Mouse (Mus musculus) MEL-GATA-1-ER (cell line): Measurements from ENCODE around the gene Asb1.

Source experiments
- DNase-seq: peaks from one replicate; pipeline ENCODE4 v3.0.0-alpha.2; 2012; ENCODE audit warnings: low read depth; ENCODE audit errors: extremely low read depth

Gene Asb1

DNA sequence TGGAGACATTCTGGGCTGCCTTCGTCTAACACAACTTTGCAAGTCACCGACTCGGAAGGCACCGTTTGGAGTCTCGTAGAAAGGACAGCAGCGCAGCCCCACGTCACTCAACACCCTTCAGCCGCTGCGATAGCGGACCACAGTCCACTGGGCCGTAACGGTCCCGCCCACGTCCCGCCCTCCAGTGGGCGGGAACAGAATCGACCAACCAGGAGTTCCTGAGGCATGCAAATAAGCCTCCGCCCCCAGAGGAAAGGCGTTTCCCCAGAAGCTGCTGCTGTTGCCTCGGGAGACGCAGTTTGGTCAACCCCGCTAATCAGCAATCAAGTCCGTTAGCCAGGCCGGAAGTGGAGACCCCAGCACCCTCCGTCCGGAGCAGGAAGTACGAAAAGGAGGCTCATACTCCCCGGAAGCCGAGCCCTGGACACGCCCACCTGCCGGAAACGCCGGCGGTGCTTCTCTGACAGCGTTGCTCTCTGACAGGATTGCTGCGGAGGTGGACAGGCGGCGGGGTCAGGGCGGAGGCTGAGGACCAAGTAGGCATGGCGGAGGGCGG lies at the start of gene Asb1:
TSS of gene Asb1 (plus strand) at position 274 of the 556 bp plus-strand sequence.
- peak; percentile 100 for DNase-seq

DNA sequence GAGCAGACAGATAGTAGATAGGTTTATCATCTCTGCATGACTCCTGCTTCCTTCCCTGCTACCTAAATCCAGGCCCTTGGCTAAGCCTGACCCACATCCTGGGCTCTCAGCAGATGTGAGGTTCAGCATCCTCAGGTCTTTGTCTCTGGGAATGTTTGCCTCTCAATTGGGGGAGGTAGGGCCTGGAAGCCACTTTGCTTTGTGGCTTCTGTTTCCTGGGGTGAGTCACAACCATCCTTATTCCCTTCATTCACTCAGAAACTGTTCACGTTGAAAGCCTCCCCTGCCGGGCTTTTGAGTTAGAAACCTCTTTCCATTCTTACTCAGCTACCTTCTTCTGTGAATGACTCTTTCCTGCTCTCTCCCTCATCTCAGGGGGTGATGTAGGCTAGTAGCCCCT lies 47.6 kb upstream of the Asb1 start:
- DNase-seq: no peak

DNA sequence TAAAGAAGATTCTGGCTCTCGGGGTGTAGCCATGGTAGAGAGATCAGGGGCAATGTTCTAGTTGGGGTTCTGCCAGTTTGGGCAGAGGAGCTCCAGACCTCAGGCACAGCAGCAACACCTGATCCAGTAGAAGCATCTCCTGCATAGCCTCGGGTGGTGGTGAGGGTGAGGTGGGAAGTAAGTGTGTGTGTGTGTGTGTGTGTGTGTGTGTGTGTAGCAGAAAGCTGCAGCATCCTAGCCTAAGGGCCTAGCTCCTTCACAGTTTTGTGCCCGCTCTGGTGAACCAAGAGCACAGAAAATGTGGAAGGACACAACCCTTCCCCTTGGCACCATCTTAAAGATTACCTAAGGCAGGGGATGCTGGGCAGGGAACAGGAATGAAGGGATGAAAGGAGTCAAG lies 46.4 kb upstream of the Asb1 start:
- no peak for DNase-seq

DNA sequence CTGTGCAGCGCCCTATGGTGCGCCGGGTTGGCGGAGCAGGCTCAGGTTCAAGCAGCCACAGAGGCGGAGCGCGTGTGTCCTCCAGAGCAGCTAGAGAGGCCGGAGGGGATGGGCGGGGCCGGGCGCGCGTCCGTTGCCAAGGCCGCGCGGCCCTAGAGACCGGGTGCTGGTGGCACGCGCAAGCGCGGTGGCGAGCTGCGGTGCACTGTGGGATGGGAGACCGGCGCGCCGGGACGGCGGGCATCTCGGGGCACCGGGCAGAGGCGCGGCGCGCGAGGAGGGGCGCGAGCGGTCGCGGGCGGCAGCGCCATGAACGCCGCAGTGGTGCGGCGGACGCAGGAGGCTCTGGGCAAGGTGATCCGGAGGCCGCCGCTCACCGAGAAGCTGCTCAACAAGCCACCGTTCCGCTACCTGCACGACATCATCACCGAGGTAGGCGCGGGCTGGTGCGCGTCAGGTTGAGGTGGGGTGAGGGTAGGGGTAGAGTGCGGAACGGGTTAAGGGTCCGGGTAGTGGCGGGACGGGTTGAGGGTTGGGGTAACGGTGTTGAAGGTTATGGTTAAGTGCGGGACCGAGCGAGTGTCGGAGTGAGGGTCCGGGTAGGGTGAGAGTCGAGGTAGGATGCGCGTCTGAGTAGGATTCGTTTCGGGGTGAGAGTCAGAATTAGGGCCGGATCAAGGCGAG lies 45.7 kb upstream of the Asb1 start, which contains the start of gene Traf3ip1:
TSS of gene Traf3ip1 (plus strand) at position 191 of the 684 bp plus-strand sequence.
- peak; percentile 86 for DNase-seq

DNA sequence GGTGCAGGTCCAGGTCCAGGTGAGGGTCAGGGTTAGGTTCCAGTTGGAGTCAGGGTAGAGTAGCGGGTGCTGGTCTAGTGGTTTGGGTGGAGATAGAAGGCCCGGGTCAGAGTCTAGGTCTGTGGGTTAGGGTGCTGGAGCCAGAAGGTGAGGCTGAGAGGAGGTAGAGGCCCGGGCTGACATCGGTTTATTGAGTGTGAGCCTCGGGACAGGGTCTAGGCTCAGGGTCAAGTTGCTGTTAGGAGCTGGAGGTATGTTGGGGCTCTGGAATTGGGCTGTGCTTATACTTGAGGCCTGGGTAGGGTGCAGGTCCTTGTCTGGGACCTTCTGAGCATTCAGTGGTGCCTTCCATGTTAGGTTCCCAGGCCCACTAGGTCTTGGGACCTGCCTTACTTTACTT lies 45.0 kb upstream of the Asb1 start:
- DNase-seq: no peak

DNA sequence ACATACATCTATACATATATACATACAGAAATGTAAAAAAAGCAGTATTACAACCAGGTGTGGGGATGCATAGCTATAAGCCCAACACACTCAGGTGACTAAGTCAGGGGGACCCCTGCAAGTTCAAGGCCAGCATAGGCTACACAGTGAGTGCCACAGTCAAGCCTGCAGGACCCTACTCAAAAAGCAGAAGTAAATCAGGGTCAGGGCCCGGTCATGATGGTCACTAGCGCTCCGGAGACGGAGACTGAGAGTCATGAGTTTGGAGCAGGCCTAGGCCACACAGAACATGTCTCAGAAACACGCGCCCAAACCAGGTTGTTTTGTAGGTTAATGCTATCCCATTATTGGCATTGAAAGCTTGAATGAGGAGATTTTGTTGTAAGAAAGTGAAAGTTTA lies 41.8 kb upstream of the Asb1 start:
- DNase-seq: no peak

DNA sequence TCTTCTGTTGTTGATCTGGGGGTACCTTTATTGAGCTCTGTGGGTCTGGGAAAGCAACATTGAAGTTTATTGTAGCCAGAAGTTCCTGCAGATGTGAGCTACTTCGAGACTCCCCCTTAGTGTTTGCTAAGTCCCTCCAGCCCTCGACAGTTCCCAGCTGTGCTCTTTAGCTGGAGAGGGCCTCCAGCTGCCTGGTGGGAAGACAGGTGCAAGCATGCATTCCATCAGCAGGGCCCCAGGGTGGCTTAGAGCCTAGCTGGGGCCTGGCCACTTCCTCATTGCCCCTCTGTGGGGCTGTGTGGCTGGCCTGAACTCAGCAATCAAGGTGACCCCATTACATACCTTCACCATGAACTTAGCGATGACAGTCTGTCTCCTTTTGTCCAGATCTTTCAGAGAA lies 35.7 kb upstream of the Asb1 start:
- no peak for DNase-seq

DNA sequence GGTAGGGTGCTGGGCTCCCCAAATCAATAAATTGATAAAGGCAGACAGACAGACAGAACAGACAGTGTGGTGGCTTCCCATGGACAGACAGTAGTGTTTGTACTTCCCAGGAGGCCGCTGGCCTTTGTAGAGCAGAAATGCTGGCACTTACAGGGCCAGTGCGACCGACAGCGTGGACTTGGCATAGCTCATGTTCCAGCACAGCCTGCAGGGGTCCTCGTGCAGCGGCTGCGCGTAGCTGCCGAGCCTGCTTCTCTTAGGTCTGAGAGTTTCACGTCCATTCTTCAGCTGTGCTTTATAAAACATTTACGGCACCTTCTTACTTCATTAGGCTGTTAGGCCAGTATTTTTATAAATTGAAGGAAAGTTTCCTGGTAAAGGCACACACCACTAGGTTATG lies 25.4 kb upstream of the Asb1 start:
- no peak for DNase-seq

DNA sequence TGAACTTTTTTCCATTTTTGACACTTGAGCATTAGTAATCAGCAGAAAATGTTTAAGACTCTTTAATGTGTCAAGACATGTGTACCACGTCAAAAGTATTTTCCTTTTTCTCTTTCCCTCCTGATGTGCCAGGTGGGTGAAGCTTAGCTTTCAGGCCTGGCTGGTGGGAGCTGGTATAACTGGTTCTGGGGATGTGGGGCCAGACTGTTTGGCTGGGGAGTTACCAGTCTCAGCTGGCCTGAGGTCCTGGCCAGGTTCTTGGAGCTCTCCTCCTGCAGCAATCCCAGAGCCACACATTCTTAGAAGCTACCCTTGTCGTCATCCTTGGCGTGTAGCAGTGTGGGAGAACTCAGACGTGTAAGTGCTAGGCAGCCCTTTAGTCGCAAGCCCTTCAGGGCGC lies 24.7 kb upstream of the Asb1 start:
- no peak for DNase-seq

DNA sequence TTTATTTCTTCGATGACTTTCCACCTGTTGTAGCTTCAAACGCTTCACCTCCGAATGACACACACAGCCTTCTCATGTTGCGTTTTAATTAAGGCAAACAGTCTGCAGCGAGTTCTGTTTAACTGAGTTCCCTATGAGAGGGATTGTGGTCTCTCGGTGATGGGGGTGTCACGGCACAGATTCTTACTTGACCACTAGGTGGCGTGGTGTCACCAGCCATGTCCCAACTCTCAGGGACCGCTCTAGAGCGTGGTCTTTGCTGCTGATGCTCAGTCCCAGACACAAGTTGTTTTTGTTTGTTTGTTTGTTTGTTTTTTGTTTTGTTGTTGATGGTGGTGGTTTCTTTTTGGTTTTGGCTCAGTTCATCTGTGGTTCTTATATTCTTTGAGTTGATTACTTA lies 16.6 kb upstream of the Asb1 start:
- DNase-seq: peak; percentile 56

DNA sequence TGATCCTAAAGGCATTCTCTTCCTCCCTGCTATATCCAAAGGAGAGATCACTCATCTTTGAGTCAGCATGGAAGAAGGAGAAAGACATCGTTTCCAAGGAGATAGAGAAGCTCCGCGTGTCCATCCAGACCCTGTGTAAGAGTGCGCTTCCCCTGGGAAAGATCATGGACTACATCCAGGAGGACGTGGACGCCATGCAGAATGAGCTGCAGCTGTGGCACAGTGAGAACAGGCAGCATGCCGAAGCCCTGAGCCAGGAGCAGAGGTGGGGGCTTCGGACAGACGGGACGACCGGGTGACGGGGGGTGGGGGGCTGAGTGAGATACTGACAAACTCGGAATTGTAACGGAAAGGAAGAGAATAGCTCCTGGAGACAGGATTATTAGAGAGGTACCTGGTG lies 14.5 kb upstream of the Asb1 start:
- no peak for DNase-seq

DNA sequence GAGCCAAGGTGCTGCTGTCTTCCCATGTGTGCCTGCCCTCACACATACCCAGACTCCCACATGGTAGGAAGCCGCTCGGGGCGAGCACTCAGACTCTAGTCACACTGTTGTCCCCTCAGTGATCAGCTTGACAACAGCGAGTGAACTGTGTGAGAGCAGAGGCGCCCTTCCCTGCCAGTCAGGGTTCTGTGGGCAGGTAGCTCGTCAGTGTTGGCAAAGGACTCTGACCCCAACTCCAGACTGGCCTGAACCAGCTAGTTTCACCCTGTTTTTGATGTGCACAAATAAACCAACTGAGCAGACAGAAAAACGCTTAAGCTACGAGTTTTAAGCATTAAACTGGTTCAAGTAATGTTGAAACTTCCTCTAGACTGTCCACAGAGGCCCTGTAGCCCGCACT lies 10.2 kb upstream of the Asb1 start:
- no peak for DNase-seq

DNA sequence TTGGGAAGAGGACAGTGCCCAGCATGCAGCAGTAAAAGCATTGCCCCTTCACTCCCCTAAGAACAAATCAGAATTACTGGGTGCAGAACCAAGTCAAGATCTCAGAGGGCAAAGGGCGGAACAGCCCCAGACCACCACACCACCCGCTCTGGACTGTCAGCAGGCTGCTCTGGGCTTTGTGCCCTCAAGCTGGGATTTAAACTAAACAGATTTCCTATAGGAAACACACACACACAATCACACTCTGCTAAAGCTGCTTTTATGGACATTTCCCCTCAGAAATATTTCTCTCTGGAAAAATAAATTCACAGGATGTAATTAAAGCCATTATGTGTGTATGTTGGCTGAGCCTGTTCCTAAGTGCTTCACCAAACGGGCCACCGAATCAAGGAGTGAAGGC lies 8.1 kb upstream of the Asb1 start:
- DNase-seq: no peak

DNA sequence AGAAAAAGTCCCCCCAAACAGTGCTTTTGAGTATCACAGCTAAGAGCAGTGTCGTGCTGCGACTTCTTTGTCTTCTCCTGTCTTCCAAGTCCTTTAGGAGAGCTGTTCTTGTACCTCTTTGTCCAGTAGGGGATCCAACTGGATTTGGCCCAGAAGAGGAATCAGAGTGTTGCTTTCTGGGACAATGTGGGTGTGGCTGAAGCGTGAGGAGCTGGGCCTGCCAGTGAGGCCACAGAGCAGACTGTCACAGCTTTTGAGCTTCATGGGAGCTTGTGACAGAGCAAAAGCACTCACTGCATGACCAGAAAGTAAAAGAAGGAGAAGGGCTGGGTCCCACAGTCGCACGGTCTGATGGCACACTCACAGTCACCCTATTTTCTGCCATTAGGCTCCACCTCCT lies 7.5 kb upstream of the Asb1 start:
- DNase-seq: no peak

DNA sequence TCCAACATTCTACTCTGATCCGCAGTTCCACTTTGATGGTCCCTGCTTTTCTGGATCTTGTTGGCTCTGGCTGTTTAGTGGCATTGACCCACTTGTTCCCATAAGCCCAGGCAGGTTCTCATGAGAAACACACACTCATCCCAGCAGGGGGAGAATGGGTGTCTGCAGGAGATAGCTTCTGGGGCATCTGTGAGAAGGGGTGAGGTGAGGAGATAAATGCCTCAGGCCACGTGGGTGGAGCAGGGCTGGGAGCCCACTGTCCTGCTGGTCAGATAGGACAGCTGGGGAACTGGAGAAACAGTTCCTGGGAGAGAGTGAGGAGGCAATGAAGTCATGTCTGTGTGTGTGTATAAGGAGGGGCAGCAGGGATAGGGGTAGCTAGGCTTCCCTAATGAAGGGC lies 6.9 kb upstream of the Asb1 start:
- peak; percentile 76 for DNase-seq

DNA sequence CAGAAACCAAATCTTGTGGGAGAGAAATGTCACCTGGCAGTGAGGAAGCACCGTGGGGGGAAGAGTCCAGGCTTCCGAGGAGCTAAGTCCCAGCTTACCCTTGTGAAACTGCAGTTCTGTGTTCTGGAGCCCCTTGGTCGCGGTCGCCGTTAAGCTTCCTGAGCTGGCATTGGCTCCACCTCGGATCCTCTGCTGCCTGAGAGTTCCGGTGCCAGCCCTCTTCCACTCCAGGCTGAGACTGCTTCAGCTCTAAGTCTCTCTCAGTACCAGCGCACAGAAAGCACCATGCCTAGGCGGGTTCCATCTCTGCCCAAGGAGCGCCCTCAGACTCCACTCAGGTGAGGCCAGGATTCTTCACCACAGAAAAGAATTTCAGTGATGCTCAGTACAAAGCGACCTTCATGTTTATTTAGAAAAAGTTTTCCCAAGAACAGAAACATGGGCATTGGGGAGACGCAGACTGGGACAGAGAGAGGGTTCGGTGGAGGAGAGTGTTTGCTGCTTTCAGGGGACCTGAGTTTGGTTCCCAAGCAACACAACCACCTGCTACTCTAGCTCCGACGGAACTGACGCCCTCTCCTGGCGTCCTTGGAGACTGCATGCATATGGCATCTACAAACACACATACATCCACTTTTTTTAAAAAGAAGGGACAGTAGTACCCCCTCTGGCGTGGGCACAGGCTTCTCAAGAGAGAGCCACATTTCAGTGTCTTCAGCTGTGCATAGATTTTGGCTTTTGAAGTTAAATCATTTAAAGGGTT lies 6.2 kb upstream of the Asb1 start:
- DNase-seq: peak; percentile 45

DNA sequence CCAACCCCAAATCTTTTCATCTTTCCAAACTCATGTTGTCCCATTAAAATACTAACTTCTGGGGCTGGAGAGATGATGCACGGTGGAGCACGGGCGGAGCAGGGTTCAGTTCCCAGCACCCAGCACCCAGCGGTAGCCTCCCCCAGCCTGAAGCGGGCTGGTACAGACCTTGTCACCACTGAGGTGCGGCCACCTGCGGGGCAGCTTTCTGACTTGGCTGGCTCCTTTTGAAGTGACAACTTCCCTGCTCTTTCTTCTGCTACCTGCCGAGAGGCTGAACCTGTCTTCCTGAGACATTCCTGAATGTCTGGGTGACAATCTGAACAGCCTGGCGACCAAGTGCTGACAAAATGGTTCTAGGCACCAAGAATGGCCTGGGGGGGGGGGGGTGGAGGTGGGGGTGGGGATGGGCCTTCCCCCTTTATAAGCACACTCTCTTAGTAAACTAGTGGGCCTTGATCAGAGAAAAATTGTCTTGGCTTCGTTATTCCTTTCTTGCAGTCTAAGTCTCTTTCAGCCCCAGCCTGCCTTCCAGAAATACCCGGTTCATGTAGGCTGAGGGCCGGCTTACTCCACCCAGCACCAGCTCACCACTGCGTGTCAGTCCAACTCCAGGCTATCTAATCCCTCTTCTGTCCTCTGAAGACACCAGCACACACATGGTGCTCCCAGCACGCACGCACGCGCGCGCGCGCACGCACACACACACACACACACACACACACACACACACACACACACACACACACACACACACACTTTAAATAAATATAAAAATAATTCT lies 2.4 kb upstream of the Asb1 start:
- DNase-seq: no peak

DNA sequence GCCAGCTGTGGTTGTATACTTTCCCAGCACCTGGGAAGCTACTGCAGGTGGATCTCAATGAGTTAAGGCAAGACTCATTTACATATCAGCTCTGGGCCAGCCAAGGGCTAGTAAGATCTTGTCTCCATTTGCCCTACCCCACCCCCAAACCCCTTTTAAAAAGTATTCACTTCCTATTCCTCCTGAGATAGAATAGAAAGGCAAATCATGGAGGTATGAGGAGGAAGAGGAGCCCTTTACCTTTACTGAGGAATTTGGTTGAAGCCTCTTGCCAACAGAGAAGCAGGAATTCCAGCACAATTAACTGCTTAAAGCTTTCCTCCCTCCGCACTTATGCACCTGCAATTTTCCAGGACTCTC lies 1.8 kb upstream of the Asb1 start:
- peak; percentile 51 for DNase-seq

DNA sequence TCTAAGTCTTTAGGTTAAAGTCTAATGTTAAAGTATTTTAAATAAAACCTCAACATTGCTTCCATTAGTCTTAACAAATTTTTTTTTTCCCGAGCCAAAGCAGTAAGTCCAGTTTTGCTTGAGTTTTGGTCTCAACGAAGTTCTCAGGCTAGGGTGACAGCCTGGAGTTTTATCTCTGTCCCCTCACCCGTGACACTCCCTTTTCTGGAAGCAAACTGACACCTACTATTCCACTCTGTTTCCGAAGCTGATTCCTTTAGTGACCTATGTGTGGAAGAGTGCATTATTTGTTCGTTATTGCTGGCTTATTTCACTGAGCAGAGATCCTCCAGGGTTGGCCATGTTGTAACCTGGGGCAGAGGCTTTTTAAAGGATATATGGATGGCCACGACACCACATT lies 1.1 kb upstream of the Asb1 start:
- DNase-seq: peak; percentile 53

DNA sequence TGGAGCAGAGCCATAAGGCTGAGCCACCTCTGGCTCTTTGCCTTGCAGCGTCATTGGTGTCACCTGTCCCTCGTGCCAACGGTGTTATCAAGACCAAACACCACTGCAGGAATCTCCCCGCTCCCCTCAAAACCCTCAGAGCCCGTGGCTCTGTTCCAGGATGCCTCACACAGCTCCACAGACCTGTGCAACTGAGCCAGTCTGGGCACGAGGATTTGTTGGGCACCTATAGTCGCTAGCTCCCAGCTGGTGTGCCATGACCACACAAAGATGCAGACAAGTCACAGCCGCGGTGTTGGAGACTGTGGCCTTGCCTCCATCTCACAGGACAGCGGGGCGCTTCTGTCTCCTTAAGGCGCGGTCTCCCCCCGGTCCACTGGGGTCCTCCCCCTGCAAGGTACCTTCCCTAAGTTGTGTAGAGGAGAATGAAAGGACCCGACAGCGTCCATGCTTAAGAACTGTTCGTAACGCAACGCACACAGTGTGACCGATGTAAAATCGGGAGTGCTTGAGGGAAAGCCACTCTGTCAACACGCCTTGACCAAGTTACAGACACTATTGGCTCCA lies 557 bp upstream of the Asb1 start:
- peak; percentile 64 for DNase-seq

DNA sequence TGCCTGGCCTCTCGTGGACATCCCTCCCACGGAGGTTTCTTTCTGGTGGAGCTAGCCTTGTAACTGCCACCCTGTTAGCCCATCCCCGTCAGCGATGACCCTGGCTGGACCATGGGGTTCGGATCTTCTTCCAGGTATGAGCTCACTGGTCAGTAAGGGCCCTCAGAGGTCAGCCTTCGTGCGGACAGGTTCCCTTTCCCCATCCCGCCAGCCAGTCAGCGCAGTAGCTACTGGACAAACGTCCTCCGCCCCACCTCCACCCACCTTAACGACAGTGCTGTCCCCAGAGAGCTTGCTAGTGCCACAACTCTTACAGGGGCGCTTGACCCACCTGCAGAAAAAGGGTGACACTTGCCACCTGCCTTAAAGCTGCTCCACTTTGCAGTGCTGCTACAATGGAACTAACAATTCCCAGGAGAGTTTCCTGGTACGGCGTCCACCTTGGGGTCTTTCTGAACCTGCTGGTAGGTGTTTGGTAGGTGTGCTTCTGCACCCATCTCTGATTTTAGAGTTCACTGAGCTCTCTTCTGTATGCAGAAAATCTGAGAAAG lies 773 bp downstream of the Asb1 start:
- no peak for DNase-seq
